Mouse (Mus musculus): Measurements from ENCODE around the gene Apol10a. TPM values are rescaled to one million over a fixed set of nuclear protein-coding genes. Genes with fewer than 3 reads are reported as not detected.
"Not testable (repeated sequence)": the region's sequence is repeated elsewhere in the genome, so short reads cannot be mapped to it uniquely, and the experiment has no call there.

Gene Apol10a
- polyA plus RNA-seq, 1 experiment, result not detected

DNA sequence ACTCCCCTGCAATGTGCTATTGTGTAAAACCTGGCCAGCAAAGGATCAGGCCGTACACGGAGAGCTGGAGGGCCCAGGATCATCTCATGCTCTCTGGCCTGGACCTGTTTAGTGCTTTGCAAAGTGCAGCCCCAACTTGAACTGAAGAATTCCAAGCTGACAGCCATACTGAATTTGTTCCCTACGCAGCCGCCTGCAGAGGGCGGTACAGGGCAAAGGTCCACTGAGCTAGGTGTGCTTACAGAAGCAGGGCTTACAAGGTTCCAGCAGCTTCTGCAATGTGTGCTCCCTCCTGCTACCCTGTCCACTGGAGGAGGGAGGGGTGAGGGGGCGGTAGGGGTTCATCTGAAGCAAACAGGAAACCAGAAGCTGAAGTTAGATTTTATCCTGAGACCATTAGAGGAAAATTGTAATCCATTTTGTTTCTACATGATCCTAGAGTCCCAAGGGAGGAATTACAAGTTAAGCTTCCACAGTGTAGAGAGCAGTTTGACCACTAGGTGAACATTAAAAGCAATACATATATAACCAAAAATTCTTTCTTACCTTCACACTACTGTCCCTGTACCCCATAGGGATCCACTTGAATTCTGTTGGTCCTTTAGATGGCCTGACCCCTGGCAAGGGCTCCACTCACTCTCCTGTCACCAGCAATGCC lies 46.5 kb downstream of the Apol10a start:
- DNase-seq, result peak; percentile 47
- not testable (repeated sequence) for H3K4me1 ChIP-seq (ENCODE audit: control insufficient read depth, insufficient read depth, low read length); H3K4me3 ChIP-seq (replicated peaks; ENCODE audit: extremely low read depth, low read depth, low read length)
- WGBS, result 9% methylated on average over 6 of the region's 6 CpGs
- TF ChIP-seq CTCF (IDR thresholded peaks at IDR 0.05; ENCODE audit: insufficient read depth, low read length), result peak; percentile 69

DNA sequence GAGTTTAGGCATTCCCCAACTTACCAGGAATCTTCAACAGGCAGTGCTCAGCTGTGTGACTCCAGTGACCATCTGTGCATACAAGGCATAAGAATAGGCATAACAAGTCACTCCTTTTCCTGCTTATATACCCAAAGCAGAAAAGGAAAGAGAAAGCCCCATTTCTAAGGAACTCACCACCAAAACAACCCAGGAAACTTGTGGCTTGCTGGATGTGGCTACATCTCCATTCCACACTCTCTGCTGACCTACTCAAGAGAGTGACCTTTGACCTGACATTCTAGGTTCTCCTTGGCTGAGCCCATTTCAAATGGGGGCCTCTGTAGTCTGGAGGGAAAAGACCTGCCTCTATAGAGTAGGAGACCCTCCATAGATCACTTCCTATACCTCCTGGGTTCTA lies 56.4 kb downstream of the Apol10a start, which contains the start of gene Apol7c:
TSS of gene Apol7c (minus strand) at position 101 of the 400 bp plus-strand sequence.
- TF ChIP-seq CTCF (IDR thresholded peaks at IDR 0.05; ENCODE audit: insufficient read depth, low read length), result no peak
- no peak for TF ChIP-seq POLR2A (IDR thresholded peaks at IDR 0.05; ENCODE audit: borderline replicate concordance, extremely low read depth, low read depth, low read length)
- no peak for DNase-seq
- no peak within 1 kb of the TSS for H3K4me3 ChIP-seq (replicated peaks; ENCODE audit: extremely low read depth, low read depth, low read length)
- H3K4me1 ChIP-seq (ENCODE audit: control insufficient read depth, insufficient read depth, low read length), result no peaks in the 10 kb centered on the region

DNA sequence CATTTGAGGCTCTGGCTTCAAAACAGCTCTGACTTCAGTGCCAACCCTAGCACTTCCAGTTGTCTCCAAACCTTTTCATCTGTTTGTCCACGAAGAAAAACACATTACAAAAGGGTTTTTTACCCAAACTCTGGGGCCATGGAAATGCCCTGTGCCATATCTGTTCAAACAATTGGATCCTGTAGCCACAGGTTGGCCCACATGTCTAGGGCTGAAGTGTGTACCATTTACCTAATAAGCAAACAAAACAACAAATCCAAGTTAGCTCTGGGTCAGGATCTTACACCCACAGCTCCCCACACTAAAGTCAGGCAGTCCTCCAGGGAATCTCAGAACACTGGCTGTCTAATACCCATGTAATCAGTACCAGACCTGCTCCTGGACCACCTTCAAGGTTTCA lies 62.4 kb downstream of the Apol10a start:
- H3K4me3 ChIP-seq (replicated peaks; ENCODE audit: extremely low read depth, low read depth, low read length); DNase-seq; H3K4me1 ChIP-seq (ENCODE audit: control insufficient read depth, insufficient read depth, low read length): not testable (repeated sequence)
- WGBS, result 23% methylated on average over 1 of the region's 1 CpGs

Other genes with a start within 250 kb of the Apol10a start
- 65.0 and 72.0 TPM in 2 replicates for gene Rbfox2, start 170.0 kb upstream of the Apol10a start, polyA plus RNA-seq (2012; rRNA removed)
- 0.31 and 0.38 TPM in 2 replicates for gene Apol7a, start 77.9 kb upstream of the Apol10a start, polyA plus RNA-seq (2012; rRNA removed)
- gene Apol9a, start 65.9 kb upstream of the Apol10a start, polyA plus RNA-seq (2012; rRNA removed), result 0.80 and 1.3 TPM in 2 replicates
- not detected in 2 replicates for gene Apol7b, start 29.6 kb upstream of the Apol10a start, polyA plus RNA-seq (2012; rRNA removed)
- not detected in 2 replicates for gene Apol11a, start 31.2 kb downstream of the Apol10a start, polyA plus RNA-seq (2012; rRNA removed)
- 1.0 and 1.1 TPM in 2 replicates for gene Apol7c, start 56.3 kb downstream of the Apol10a start, polyA plus RNA-seq (2012; rRNA removed)
- gene 1700025B11Rik, start 84.8 kb downstream of the Apol10a start, polyA plus RNA-seq (2012; rRNA removed), result not detected in 2 replicates
- gene Apol10b, start 119.1 kb downstream of the Apol10a start, polyA plus RNA-seq (2012; rRNA removed), result 0.52 and 0.72 TPM in 2 replicates
- gene Gm36245, start 122.2 kb downstream of the Apol10a start, polyA plus RNA-seq (2012; rRNA removed), result not detected in 2 replicates
- 0.13 and 0.95 TPM in 2 replicates for gene Apol11b, start 166.2 kb downstream of the Apol10a start, polyA plus RNA-seq (2012; rRNA removed)
- 0.88 and 1.3 TPM in 2 replicates for gene Apol7e, start 221.8 kb downstream of the Apol10a start, polyA plus RNA-seq (2012; rRNA removed)